Mouse (Mus musculus): Measurements from ENCODE around the gene Spon2.

DNA sequence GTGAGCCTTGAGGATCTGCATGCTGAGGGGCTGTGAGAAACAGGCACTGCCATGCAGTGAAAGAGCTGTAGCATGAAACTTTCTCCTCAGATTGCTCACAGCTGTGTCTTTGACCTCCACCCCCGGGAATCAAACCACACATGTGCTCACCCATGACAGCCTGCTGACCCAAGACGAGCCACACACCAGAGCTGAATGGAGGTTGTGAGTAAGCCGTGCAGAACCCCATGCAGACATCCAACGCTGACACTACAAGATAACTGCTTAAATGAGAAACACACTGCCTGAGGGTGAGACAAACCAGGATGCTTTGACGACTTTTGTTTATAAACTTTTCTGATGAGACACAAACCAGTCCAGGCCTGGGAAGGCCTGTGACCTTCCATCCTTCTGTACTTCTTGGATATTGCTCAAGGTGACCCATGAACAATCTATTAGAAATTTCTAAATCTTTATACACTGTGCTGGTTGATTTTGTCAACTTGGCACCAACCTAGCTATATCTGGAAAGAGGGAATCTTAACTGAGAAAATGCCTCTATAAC, 26.2 kb upstream of the Spon2 start:
- TF ChIP-seq CTCF (IDR thresholded peaks at IDR 0.05; ENCODE audit: low read depth) (no peak), EP300 (IDR thresholded peaks at IDR 0.05; ENCODE audit: low read depth) (no peak)
